7 mouse cellular contexts compared by ENCODE assay signal in the genomic region with DNA sequence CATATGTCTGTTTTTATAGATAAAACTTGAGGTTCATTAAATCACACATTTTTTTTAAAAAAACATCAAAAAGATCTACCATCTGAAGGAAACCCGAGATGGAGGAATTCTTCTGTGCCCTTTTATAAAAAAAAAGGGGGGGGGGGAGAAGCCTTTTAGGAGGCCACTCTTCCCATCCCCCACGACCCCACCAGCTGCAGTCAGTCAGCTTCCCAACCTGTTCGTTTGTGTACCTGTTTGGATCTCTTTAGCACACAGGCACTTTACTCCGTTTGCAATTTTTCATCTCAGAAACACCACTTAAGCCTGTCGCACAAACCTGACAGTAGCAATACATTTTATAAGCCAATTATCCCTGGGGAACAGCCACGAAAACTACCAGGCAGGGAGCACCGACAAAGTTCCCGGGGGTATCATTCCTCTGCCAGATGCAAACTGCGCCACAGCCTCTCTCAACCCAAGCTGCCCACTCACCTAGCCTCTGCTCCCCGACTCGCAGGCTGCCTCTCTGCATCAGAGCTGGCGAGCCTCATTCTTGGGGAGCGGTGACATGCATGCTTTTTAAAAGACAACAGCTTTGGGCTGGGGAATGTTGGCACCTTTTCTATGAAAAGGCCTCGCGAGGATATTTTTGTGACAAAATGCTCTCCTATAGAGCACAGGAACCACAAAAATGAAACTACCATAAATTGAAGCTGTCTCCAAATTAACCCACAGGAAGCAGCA. TPM values are rescaled to one million over a fixed set of nuclear protein-coding genes. Genes with fewer than 3 reads are reported as not detected.
A peak's percentile ranks its signal among the peaks of the same experiment; 100 is the strongest.
DNase-seq lines count a peak whose midpoint lies in the region; ATAC-seq lines count a peak whose summit lies in the region.

No protein-coding gene starts in this region.

- peak overlapping the region; percentile 19; the same call in 1 of the 2 replicates for H3K4me2 ChIP-seq in embryonic facial prominence, embryonic 11.5 days (ENCODE audit: low read depth, low read length)
- peak overlapping the region; percentile 84 for H3K4me2 ChIP-seq in hindbrain, embryonic 16.5 days (ENCODE audit: low read length)

- H3K27ac ChIP-seq in embryonic facial prominence, embryonic 11.5 days (replicated peaks; ENCODE audit: low read depth, low read length): no peak overlapping the region
- no peak overlapping the region; the same call in 1 of the 2 replicates for H3K27ac ChIP-seq in hindbrain, embryonic 16.5 days (ENCODE audit: low read depth, low read length)

- peaks cover 9% of the 10 kb centered on the region for H3K27me3 ChIP-seq in embryonic facial prominence, embryonic 11.5 days (ENCODE audit: control insufficient read depth, insufficient read depth, low read length)
- H3K27me3 ChIP-seq in hindbrain, embryonic 16.5 days (replicated peaks; ENCODE audit: control insufficient read depth, insufficient read depth, low read length): no peaks in the 10 kb centered on the region

- WGBS in embryonic facial prominence, embryonic 11.5 days: 22% methylated on average over 15 of the region's 15 CpGs
- 19% methylated on average over 15 of the region's 15 CpGs for WGBS in hindbrain, embryonic 16.5 days

- H3K9ac ChIP-seq in embryonic facial prominence, embryonic 11.5 days (replicated peaks; ENCODE audit: low read length): no peak overlapping the region
- H3K9ac ChIP-seq in hindbrain, embryonic 16.5 days (ENCODE audit: low read depth, low read length): peak overlapping the region; percentile 46; the same call in 1 of the 2 replicates

- H3K4me3 ChIP-seq in embryonic facial prominence, embryonic 11.5 days (ENCODE audit: low read depth, low read length): peak overlapping the region; percentile 70; the same call in 1 of the 2 replicates
- H3K4me3 ChIP-seq in hindbrain, embryonic 16.5 days (ENCODE audit: low read length): peak overlapping the region; percentile 72

- H3K36me3 ChIP-seq in embryonic facial prominence, embryonic 11.5 days (replicated peaks; ENCODE audit: control insufficient read depth, insufficient read depth, low read depth, low read length): no peaks in the 10 kb centered on the region
- H3K36me3 ChIP-seq in hindbrain, embryonic 16.5 days (ENCODE audit: control insufficient read depth, insufficient read depth, low read length): no peaks in the 10 kb centered on the region

- DNase-seq in left cerebral cortex, postnatal 36 days (ENCODE audit: low spot score in 2 of 2): peak; percentile 30 to 38
- DNase-seq in left cerebral cortex, postnatal 10 days (ENCODE audit: extremely low spot score in 1 of 2, low spot score in 2 of 2): no peak
- peak; percentile 26 for DNase-seq in embryonic facial prominence, embryonic 11.5 days (ENCODE audit: low spot score)
- DNase-seq in neural tube, embryonic 10.5 days (ENCODE audit: extremely low spot score, low spot score): peak; percentile 27
- no peak for DNase-seq in urinary bladder, postnatal 14 days (ENCODE audit: low spot score)
- no peak for DNase-seq in thymus, postnatal 36 days

- H3K4me1 ChIP-seq in embryonic facial prominence, embryonic 11.5 days (ENCODE audit: control insufficient read depth, insufficient read depth, low read length): peaks cover 10% of the 10 kb centered on the region
- H3K4me1 ChIP-seq in hindbrain, embryonic 16.5 days (ENCODE audit: control insufficient read depth, insufficient read depth, low read depth, low read length): peaks cover 23% of the 10 kb centered on the region

- intact Hi-C loops in left cerebral cortex, postnatal 36 days (cut with DNase I): loop anchor here (5.0 kb wide), 1 partner anchor 124 kb away; no protein-coding TSS in a partner anchor
- intact Hi-C loops in left cerebral cortex, postnatal 10 days (cut with DNase I): loop anchor here (5.0 to 10.0 kb wide), 2 partner anchors 74 to 126 kb away; no protein-coding TSS in a partner anchor

- H3K9me3 ChIP-seq in embryonic facial prominence, embryonic 11.5 days (replicated peaks; ENCODE audit: control insufficient read depth, low read length): no peaks in the 10 kb centered on the region
- no peaks in the 10 kb centered on the region for H3K9me3 ChIP-seq in hindbrain, embryonic 16.5 days (ENCODE audit: control insufficient read depth, low read length)

- ATAC-seq in embryonic facial prominence, embryonic 11.5 days (replicated peaks; ENCODE audit: insufficient number of reproducible peaks, low FRiP score, low TSS enrichment, low read depth): no peak
- no peak for ATAC-seq in hindbrain, embryonic 16.5 days

RNA-seq across cellular contexts. Expression of gene Epb41l4b, which starts 2.1 kb away (rescaled TPM):
- total RNA-seq in left cerebral cortex, postnatal 36 days (2021): 10 to 100 TPM; 33.0 to 38.8 TPM
- 10 to 100 TPM; 12.1 to 15.0 TPM for total RNA-seq in left cerebral cortex, postnatal 10 days (2021)
- 2.0 TPM in 2 replicates for polyA plus RNA-seq in embryonic facial prominence, embryonic 11.5 days (2014; fragmentation: Nextera tagmentation; extraction: Ambion mirVana)
- polyA plus RNA-seq in hindbrain, embryonic 16.5 days (2015; fragmentation: Nextera tagmentation; extraction: Ambion mirVana): 2.8 and 3.4 TPM in 2 replicates

Comparison
In these comparisons a context has a peak if more than half of its experiments do, and no peak if none do; other contexts are left out.
1. DNase-seq: peak in left cerebral cortex, postnatal 36 days (2 of 2), embryonic facial prominence, embryonic 11.5 days (single experiment) and neural tube, embryonic 10.5 days (single experiment); none in left cerebral cortex, postnatal 10 days (0 of 2), urinary bladder, postnatal 14 days (single experiment) and thymus, postnatal 36 days (0 of 2).